Mouse (Mus musculus): ENCODE measurements around the gene Ccser1.

The Ccser1 gene

GRCm38 (mm10) chr6:61296188-61297037 is 116.3 kb downstream of the Ccser1 start:
- DNase-seq (ENCODE audit: low read depth) = peak; percentile 36

- DNase-seq (ENCODE audit: low read depth) = no peak
Observed at GRCm38 (mm10) chr6:61300441-61300840, 120.3 kb downstream of the Ccser1 start.

- DNase-seq (ENCODE audit: low read depth) = peak; percentile 13
Observed at GRCm38 (mm10) chr6:61300975-61301374, 120.9 kb downstream of the Ccser1 start.

GRCm38 (mm10) chr6:61301631-61302030 is 121.5 kb downstream of the Ccser1 start:
- DNase-seq (ENCODE audit: low read depth) = peak; percentile 66

GRCm38 (mm10) chr6:61311324-61312091 is 131.4 kb downstream of the Ccser1 start:
- DNase-seq (ENCODE audit: low read depth) = no peak

GRCm38 (mm10) chr6:61315884-61316601 is 135.9 kb downstream of the Ccser1 start:
- peak; percentile 74 for DNase-seq (ENCODE audit: low read depth)

GRCm38 (mm10) chr6:61320842-61321241 is 140.7 kb downstream of the Ccser1 start:
- DNase-seq (ENCODE audit: low read depth) = no peak

GRCm38 (mm10) chr6:61322328-61322727 is 142.2 kb downstream of the Ccser1 start:
- DNase-seq (ENCODE audit: low read depth) = no peak

- no peak for DNase-seq (ENCODE audit: low read depth)
Observed at GRCm38 (mm10) chr6:61326131-61326530, 146.0 kb downstream of the Ccser1 start.

GRCm38 (mm10) chr6:61328981-61329380 is 148.9 kb downstream of the Ccser1 start:
- DNase-seq (ENCODE audit: low read depth) = no peak

- DNase-seq (ENCODE audit: low read depth) = no peak
Observed at GRCm38 (mm10) chr6:61329593-61330540, 149.7 kb downstream of the Ccser1 start.

- no peak for DNase-seq (ENCODE audit: low read depth)
Observed at GRCm38 (mm10) chr6:61334466-61334865, 154.3 kb downstream of the Ccser1 start.

- peak; percentile 63 for DNase-seq (ENCODE audit: low read depth)
Observed at GRCm38 (mm10) chr6:61347045-61347838, 167.1 kb downstream of the Ccser1 start.

GRCm38 (mm10) chr6:61363722-61364121 is 183.6 kb downstream of the Ccser1 start:
- DNase-seq (ENCODE audit: low read depth) = no peak

- DNase-seq (ENCODE audit: low read depth) = peak; percentile 22
Observed at GRCm38 (mm10) chr6:61382526-61382925, 202.4 kb downstream of the Ccser1 start.

GRCm38 (mm10) chr6:61382991-61383390 is 202.9 kb downstream of the Ccser1 start:
- DNase-seq (ENCODE audit: low read depth) = no peak

GRCm38 (mm10) chr6:61387046-61387445 is 206.9 kb downstream of the Ccser1 start:
- DNase-seq (ENCODE audit: low read depth) = no peak

GRCm38 (mm10) chr6:61427490-61427889 is 247.4 kb downstream of the Ccser1 start:
- no peak for DNase-seq (ENCODE audit: low read depth)

- no peak for DNase-seq (ENCODE audit: low read depth)
Observed at GRCm38 (mm10) chr6:61430881-61431725, 251.0 kb downstream of the Ccser1 start.

GRCm38 (mm10) chr6:61431726-61431984 is 251.5 kb downstream of the Ccser1 start:
- no peak for DNase-seq (ENCODE audit: low read depth)
